Mouse (Mus musculus) liver (tissue): Measurements from ENCODE around the gene Gli3.
A peak's percentile ranks its signal among the peaks of the same experiment; 100 is the strongest.

ENCODE experiments used
- DNase-seq: peaks from one replicate; pipeline ENCODE4 v3.0.0-alpha.2; 2020; ENCODE audit warnings: mixed read lengths

Gene Gli3

GRCm38 (mm10) chr13:15724723-15725122, 261.7 kb downstream of the Gli3 start:
- DNase-seq = no peak

- DNase-seq = peak; percentile 27
Observed at GRCm38 (mm10) chr13:15741771-15742170, 278.7 kb downstream of the Gli3 start.

DNA sequence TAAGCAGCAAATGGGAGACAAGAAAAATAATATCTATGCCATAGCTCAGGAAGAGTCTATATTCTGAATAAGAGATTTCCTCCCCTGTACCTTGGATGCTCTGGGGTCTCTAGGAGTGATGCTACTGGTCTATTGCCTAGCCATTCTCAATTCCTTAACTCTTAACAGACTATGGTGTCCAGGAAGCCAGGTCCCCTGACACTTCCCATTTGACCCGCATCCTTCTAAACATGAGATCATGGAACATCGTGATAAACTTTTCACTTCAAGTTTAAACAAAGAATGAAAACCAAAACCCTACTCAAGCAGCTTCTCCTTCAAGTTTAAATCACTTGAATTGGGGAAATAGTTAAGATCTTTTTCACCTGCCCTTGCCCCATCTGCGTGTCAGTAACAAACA, 279.3 kb downstream of the Gli3 start:
- DNase-seq = no peak

- no peak for DNase-seq
Observed at GRCm38 (mm10) chr13:15742777-15743176, 279.7 kb downstream of the Gli3 start.

GRCm38 (mm10) chr13:15758835-15759632, 296.0 kb downstream of the Gli3 start:
- peak; percentile 69 for DNase-seq

DNA sequence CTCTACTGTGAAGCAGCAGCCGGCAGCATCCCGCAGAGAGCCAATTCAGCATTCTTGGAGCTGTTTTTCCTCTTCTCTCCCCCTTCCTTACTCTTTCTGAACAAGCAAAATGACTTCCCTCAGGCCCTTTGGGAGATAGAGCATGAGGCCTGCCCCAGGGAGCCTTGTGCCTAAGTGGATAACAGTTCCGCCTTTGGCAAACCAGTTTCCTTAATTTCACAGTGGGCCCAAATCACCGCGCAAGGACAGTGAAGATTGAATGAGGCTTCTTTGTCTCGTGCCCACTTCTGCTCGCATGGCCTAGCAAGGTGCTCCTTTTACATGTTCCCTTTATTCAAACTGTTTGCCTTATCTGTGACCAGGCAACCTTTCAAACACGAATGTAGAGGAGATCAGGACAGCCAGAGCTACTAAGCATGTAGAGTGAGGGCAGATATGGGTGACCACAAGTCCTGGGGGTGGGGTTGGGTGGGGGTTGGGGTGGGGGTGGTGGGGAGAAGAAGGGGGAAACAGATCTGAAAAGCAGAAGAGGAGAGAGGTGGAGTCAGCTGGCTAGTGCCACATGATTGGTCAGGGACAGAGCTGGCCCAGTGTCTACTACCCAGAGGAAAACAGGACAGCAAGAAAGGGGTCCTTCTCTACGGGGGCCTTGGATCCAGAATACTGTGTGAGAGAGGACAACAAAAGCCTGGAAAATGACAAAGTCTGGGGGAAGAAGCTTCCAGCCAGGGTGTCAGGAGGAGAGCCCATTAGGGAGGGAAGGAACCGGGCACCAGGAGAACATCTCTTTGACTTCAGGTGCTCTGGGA, 296.8 kb downstream of the Gli3 start:
- DNase-seq = peak; percentile 8

GRCm38 (mm10) chr13:15762291-15762690, 299.3 kb downstream of the Gli3 start:
- no peak for DNase-seq

GRCm38 (mm10) chr13:15762901-15763417, 299.9 kb downstream of the Gli3 start:
- peak; percentile 11 for DNase-seq

- DNase-seq = no peak
Observed at GRCm38 (mm10) chr13:15777624-15778023, 314.6 kb downstream of the Gli3 start.
